Mouse (Mus musculus) heart, postnatal 0 days (tissue): ENCODE measurements around the gene Cept1.

Source experiments
- CTCF ChIP-seq: IDR thresholded peaks from 2 replicates; pipeline ENCODE4 v1.5.1; 2016; ENCODE audit warnings: antibody characterized with exemption, control low read depth, low read depth
- EP300 ChIP-seq: IDR thresholded peaks from 2 replicates; pipeline ENCODE4 v1.6.1; 2016; ENCODE audit warnings: antibody characterized with exemption, low read depth

- TF ChIP-seq EP300 (no peak), CTCF (no peak)
Measured at GRCm38 (mm10) chr3:106555743-106556250, 8.2 kb upstream of the Cept1 start.
